Mouse (Mus musculus) adrenal gland, postnatal 4 days (tissue): ENCODE data around the gene Abcc4. TPM values are rescaled to one million over a fixed set of nuclear protein-coding genes. Genes with fewer than 3 reads are reported as not detected.
"Not testable (repeated sequence)": the region's sequence is repeated elsewhere in the genome, so short reads cannot be mapped to it uniquely, and the experiment has no call there.

Experiments used
- DNase-seq, 2 experiments: peaks; one replicate each; pipeline ENCODE4 v3.0.0; 2021 to 2022; ENCODE audit warnings: low spot score in 2 of 2, mixed read lengths in 2 of 2
- total RNA-seq, 2 experiments: library from RNA; stranded (reverse); gene quantifications; 2 replicates each; pipeline ENCODE4 v1.2.3; 2021

The Abcc4 gene
- total RNA-seq, 2 experiments from 2014 or later = 7.3 to 10.1 TPM

- no peak for DNase-seq
These were observed 191.6 kb downstream of the Abcc4 start for GRCm38 (mm10) chr14:118514280-118515031.

DNA sequence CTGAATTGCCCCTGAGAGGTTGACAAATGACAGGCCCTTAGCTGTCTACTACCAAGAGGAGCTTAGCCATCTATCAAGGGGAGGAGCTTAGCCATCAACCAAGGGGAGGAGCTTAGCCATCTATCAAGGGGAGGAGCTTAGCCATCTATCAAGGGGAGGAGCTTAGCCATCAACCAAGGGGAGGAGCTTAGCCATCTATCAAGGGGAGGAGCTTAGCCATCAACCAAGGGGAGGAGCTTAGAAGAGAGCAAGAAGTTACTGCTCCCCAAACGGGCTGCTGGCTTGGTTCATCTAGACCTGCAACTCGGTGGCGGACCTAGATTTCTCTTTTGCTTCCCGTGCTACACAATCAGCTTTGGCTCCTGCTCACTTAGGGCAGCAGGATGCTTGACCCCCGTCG, 194.3 kb downstream of the Abcc4 start:
- not testable (repeated sequence) for DNase-seq

DNA sequence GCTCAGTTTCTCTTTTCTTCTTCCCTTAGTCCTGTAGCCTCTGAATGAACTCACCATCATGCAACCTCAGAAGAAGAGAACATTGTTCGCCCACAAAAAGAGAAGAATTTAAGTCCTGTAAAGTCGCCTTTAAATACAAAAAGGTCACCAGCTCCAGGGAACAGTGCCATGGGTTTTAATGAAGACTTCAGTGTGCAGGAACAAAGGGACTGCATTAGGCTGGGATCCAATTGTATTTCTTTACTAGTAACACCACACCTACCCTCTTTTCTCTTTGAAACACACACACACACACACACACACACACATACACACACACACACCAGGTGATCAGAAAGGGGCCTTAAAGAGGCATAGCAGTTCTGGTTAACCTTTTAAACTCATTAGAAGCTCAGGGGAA, 195.2 kb downstream of the Abcc4 start:
- DNase-seq = no peak

DNA sequence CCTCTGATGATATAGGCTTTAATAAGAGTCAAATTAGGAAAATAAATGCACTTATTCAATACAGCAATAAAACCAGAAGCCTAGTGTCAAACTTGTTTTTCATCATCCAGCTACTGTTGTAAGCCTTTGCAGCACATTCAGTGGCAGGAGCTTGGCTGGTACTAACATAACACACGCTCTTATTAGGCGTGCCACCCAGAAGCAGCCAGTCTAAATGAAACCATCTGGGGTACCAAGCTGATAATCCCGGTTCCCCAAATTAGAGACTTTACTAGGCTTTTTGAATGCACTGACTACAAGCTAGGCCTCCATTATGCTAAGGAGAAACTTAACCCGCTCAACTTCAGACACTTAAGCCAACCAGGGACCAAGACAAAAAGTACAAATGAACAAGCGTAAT, 195.8 kb downstream of the Abcc4 start:
- DNase-seq = no peak

DNA sequence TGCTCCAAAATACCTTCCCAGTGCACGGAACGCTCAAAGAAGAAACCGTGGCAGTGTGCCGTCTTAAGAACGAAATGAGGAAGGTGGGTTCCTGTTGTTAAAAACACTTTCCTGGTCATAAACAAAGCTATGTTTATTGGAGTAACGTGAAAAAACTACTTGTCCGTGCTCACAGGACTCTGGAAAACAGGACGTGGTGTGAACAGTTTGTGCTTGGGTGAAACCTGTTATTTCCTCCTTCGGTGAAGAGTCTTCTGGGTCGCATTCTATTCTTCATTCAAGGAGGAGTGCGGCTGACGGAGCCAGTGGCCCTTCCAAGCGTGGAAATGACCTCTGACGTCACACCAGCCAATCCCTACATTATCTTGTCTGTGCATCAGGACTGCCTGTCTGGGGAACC, 198.2 kb downstream of the Abcc4 start:
- no peak for DNase-seq

DNA sequence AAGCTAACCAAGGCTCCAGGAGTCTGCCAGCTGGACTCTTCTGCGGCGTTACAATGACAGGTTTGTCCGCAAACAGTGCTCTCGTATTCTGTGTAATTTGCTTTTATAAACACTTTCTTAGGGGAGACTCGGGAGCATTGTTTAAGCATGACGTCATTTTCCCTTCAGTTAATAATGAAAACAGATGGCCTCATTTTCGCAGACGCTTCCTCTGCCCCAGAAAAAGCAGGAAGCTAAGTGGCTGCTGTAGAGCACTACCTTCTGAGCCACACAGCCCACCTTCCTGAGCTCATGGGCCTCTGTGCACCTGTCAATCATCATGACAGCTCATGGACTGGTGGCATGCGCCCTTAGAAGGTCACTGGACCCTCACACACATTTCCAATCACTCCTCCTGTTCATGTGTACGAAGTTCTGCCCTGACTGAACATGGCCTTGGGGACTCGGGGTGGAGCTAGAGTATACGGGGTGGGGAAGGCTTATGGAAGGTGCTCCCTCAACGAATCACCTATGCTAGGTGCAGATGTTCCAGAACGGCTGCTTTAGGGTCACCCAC, 199.3 kb downstream of the Abcc4 start:
- no peak for DNase-seq

DNA sequence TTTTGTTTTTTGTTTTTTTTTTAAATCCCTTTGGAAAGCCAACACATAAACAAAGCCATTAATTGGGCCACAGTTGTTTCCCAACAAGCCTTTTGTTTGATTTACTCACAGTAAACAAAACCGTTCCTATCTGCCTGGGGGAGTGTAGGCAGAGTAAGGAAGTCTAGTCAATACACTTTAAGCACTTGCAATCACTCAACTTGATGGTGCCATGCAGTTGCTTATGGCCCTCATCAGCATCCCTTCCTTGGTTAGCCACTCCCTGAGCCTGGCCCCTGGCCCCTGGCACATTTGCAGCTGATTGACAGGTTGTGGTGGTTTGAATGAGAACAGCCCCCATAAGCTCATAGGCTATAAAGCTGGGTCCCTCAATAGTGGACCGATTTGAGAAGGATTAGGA, 209.3 kb downstream of the Abcc4 start:
- no peak for DNase-seq

- no peak for DNase-seq
These were observed 210.6 kb downstream of the Abcc4 start for GRCm38 (mm10) chr14:118495458-118495857.

- no peak for DNase-seq
These were observed 214.3 kb downstream of the Abcc4 start for GRCm38 (mm10) chr14:118491708-118492107.

DNA sequence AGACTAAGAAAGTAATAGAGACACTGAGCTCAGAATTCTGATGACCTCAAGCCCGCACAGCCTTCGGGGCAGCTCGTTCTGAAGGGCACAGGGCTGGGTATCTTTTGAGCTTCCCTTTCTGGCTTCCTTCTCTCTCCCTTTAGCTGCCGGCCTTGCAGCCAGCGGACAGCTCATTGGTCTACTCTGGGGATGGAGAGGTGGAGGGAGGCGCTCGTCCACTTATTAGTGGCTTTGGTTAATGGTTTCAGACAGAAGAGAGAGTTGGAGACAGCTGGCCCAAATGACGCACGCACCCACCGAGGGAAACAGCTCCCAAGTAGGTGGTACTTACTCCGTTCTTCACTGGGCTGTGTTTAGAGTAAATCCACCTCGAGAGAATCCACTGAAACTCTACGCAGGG, 214.7 kb downstream of the Abcc4 start:
- no peak for DNase-seq

DNA sequence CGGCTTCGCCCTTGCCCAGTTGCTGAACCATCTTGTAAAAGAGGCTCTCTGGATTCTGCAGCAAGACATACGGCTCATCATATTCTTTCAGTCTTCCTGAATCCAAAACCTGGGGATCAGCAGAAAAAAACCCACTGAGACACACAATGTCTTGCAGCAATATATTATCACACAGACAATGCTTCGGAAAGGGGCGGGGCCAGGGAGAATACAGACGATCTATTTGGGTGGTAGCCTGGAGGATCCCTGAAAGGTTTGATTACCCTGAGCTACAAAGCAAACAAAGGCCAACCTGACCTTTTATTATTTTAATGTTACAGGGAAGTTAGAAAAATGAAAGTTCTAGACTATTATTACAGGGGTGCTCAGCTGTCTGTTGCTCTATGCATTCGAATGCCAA, 215.5 kb downstream of the Abcc4 start:
- DNase-seq = no peak

- no peak for DNase-seq
These were observed 219.7 kb downstream of the Abcc4 start for GRCm38 (mm10) chr14:118486349-118486748.

DNA sequence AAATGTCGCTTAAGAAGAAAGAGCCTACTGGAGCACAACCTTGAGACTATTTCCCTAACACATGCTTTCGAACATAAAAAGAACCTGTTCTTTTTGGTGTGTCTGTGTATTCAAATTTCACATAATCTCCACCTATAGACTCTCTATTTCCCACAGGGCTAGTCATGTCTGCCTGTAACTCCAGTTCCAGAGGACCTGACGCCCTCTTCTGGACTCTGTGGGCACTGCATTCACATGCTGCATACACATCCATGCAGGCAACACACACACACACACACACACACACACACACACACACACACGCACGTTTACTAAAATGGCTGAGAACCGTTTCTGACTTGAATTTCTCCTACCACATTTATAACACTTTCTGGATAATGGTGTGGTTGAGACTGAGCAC, 220.4 kb downstream of the Abcc4 start:
- no peak for DNase-seq

- no peak for DNase-seq
These were observed 223.7 kb downstream of the Abcc4 start for GRCm38 (mm10) chr14:118482320-118482719.

GRCm38 (mm10) chr14:118481779-118482178, 224.2 kb downstream of the Abcc4 start:
- DNase-seq = no peak

DNA sequence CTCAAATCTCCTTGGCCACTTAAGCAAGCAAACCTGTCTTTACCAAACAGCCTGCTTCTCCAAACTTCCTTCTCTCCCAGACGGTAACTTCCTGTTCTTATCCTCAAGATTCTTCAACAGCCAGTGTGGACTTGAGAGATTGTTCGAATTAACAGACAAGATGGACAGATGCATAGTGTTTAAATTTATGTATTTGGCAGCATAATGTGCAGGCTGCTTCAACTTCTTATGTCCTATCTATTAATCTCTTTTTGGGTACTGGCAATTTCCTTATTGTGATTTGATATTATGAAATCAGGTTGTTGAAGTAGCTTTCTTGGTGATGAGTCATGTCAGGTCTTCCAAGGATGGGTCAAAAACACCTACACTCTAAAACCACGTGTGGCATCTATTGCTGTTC, 229.7 kb downstream of the Abcc4 start:
- no peak for DNase-seq

- DNase-seq = no peak
These were observed 230.9 kb downstream of the Abcc4 start for GRCm38 (mm10) chr14:118475100-118475454.

DNA sequence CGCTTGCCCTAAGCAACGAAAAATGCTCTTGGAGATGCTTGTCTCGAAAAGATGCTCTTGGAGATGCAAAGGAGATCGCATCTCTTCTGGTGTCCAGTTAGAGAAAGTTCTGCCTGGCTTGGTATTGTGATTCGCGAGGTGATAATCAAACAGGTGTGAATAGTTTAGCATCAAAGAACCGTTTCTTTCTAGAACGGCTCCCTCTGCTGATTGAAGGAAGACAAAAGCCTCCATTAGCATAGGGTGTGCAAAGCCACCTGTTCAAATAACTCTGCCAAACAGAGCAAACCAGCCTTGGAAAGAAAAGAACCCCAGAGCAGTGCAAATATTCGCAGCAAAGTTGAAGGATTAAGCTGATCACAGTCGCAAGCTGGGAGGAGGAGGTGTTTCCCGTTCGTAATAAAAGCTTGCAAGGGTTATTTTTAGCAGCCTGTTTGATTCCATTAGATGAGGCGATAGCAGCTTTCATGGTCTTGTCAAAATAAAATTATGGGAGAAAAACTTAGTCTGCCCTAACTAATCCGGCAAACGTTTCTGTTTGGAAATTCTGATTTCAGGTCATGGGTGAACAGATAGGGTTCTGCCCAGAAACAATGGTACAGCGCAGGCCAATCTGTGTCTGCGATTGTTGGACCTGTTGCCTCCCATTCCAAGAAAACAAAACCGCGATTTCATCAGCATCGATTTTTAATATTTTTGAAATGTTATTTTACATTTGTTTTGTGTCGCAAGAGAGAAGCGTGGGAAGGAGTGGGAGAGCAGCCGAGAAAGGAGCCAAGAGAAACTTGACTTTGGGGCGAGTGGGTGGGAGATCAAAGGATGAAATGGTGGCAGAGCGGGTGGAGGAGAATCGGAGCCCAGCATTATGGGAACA, 231.6 kb downstream of the Abcc4 start:
- DNase-seq = no peak

DNA sequence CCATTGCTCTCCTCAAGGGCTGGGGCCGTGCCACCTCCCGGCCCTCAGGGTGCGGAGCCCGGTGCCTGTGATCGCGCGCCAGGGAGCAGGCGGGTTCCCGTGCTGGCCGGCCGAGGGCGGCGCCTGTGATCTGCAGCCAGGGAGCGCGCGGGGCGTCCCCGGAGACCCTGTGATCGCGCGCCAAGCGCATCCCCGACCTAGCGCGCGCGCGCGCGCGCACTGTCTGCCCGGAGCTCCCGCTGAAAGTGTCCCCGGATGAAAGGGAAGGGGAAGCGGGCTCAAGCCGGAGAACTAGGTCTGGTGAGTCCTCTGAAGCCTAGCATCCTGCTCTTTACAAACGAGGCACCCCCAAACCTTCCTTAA, 232.2 kb downstream of the Abcc4 start:
- no peak for DNase-seq

GRCm38 (mm10) chr14:118473188-118473830, 232.7 kb downstream of the Abcc4 start:
- DNase-seq = no peak

DNA sequence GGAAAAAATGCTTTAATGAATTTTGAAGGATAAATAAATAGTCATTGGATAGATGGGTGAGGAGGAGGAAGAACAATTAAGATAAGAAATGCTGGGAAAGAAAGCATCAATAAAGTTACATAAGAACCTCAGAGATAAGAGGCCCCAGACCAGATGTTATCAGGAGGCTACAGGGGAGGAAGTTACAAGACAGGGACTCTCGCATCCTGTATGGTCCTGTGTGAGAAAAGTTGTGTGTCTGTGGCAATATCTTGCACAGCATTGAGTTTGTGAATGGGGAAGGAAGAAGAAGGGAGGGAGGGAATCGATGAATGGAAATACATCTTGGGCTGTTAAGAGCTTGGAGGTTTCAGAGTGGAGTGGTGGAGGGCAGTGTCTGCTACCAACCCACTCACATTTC, 240.7 kb downstream of the Abcc4 start:
- DNase-seq = no peak

DNA sequence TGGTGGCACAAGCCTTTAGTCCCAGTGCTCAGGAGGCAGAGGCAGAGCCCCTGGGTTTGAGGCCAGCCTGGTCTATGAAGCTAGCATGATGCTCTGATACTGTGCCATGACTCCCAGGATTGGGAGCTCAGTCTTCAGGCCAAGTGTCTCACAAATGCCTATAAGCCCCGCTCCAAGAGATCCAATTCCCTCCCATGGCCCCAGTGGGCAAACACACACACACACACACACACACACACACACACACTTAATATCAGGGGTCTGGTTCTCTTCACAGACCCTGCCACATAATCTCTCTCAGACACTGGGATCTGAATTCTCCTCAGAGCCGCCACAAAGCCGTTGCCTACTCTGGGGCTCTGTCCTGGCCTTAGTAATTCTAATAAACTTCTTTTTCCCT, 241.6 kb downstream of the Abcc4 start:
- DNase-seq = no peak
